Mouse (Mus musculus) olfactory bulb, adult 2 months (tissue): ENCODE measurements around the gene Plet1. TPM values are rescaled to one million over a fixed set of nuclear protein-coding genes. Genes with fewer than 3 reads are reported as not detected.

Experiments
- H3K27ac ChIP-seq: fragments of 200-500 bp; 2 replicates; pipeline ENCODE4 v1.5.1; 2012; ENCODE audit warnings: low read depth, low read length; ENCODE audit not compliant: insufficient read depth
- H3K4me1 ChIP-seq: fragments of 200-500 bp; 2 replicates; pipeline ENCODE4 v1.6.1; 2012; ENCODE audit warnings: low read length; ENCODE audit not compliant: control insufficient read depth, insufficient read depth
- H3K4me3 ChIP-seq: fragments of 200-500 bp; 2 replicates; pipeline ENCODE4 v1.5.1; 2012; ENCODE audit warnings: mild to moderate bottlenecking, low read depth, low read length, moderate library complexity; ENCODE audit not compliant: insufficient read depth
- CTCF ChIP-seq: fragments of 200-500 bp; IDR thresholded peaks from 2 replicates; pipeline ENCODE4 v1.5.1; 2012; ENCODE audit warnings: low read depth, mild to moderate bottlenecking, low read length, moderate library complexity; ENCODE audit not compliant: insufficient read depth
- POLR2A ChIP-seq: fragments of 200-500 bp; IDR thresholded peaks from 2 replicates; pipeline ENCODE4 v1.6.1; 2012; ENCODE audit warnings: mild to moderate bottlenecking, low read depth, low read length, moderate library complexity; ENCODE audit not compliant: insufficient read depth
- WGBS: fragments of 180-500 bp; shearing (Covaris S2); methylation state at CpG from one replicate; pipeline ENCODE4 v1.1.7; 2018; 5-methylcytosine and 5-hydroxymethylcytosine counted together
- polyA plus RNA-seq: library from polyadenylated mRNA; stranded (reverse); fragments of >200 nt; gene quantifications from 2 replicates; pipeline ENCODE4 v1.2.4, GENCODE M21; 2012; ENCODE audit warnings: low replicate concordance; ENCODE audit not compliant: missing spikeins, insufficient read depth, insufficient read length

Plet1 gene
- polyA plus RNA-seq, 1 experiment, result not detected

- no peaks in the 10 kb centered on the region for H3K4me1 ChIP-seq
- TF ChIP-seq CTCF, result no peak
- TF ChIP-seq POLR2A, result no peak
- 24% methylated on average over 7 of the region's 7 CpGs for WGBS
- H3K27ac ChIP-seq, result no peak overlapping the region
- no peak overlapping the region for H3K4me3 ChIP-seq
Observed at GRCm38 (mm10) chr9:50540170-50540569, 45.8 kb downstream of the Plet1 start.

- 85% methylated on average over 9 of the region's 9 CpGs for WGBS
- H3K27ac ChIP-seq, result no peak overlapping the region
- H3K4me1 ChIP-seq, result no peaks in the 10 kb centered on the region
- TF ChIP-seq CTCF, result no peak
- TF ChIP-seq POLR2A, result no peak
- no peak overlapping the region for H3K4me3 ChIP-seq
Observed at GRCm38 (mm10) chr9:50542401-50542800, 48.1 kb downstream of the Plet1 start.

- 71% methylated on average over 5 of the region's 5 CpGs for WGBS
- Histone ChIP-seq H3K27ac (no peak overlapping the region), H3K4me3 (no peak overlapping the region), H3K4me1 (no peaks in the 10 kb centered on the region)
- TF ChIP-seq POLR2A (no peak), CTCF (no peak)
Observed at GRCm38 (mm10) chr9:50547859-50548478, 53.6 kb downstream of the Plet1 start.

GRCm38 (mm10) chr9:50548936-50549335 lies 54.6 kb downstream of the Plet1 start:
- Histone ChIP-seq H3K4me3 (no peak overlapping the region), H3K27ac (no peak overlapping the region), H3K4me1 (no peaks in the 10 kb centered on the region)
- WGBS, result 88% methylated on average over 4 of the region's 4 CpGs
- TF ChIP-seq CTCF (no peak), POLR2A (no peak)

GRCm38 (mm10) chr9:50552206-50552605 lies 57.9 kb downstream of the Plet1 start:
- 84% methylated on average over 5 of the region's 5 CpGs for WGBS
- Histone ChIP-seq H3K4me3 (no peak overlapping the region), H3K4me1 (no peaks in the 10 kb centered on the region), H3K27ac (no peak overlapping the region)
- no peak for TF ChIP-seq POLR2A
- TF ChIP-seq CTCF, result no peak

GRCm38 (mm10) chr9:50553547-50553946 lies 59.2 kb downstream of the Plet1 start:
- WGBS, result 88% methylated on average over 2 of the region's 2 CpGs
- no peak overlapping the region for H3K27ac ChIP-seq

GRCm38 (mm10) chr9:50554241-50555093 lies 60.1 kb downstream of the Plet1 start, which contains the start of gene Il18:
TSS of gene Il18 (plus strand) at chr9:50554827.
- WGBS, result 11% methylated on average over 12 of the region's 12 CpGs
- TF ChIP-seq POLR2A (0 out of 2 replicates have a peak, but pooled peaks have one; percentile 29), CTCF (no peak)
- peak within 1 kb of the TSS; percentile 63 for H3K27ac ChIP-seq
- H3K4me3 ChIP-seq, result peak within 1 kb of the TSS; percentile 41
- H3K4me1 ChIP-seq, result no peaks in the 10 kb centered on the region

More at GRCm38 (mm10) chr9:50553547-50553946, 59.2 kb downstream of the Plet1 start:
- no peak overlapping the region for H3K4me3 ChIP-seq
- no peaks in the 10 kb centered on the region for H3K4me1 ChIP-seq
- TF ChIP-seq POLR2A (no peak), CTCF (no peak)

GRCm38 (mm10) chr9:50555094-50555446 lies 60.7 kb downstream of the Plet1 start, which contains the start of gene Bco2:
TSS of gene Bco2 (minus strand) at chr9:50555181.
- H3K4me1 ChIP-seq, result no peaks in the 10 kb centered on the region
- WGBS, result 9% methylated on average over 2 of the region's 2 CpGs
- TF ChIP-seq POLR2A (no peak), CTCF (no peak)
- peak within 1 kb of the TSS; percentile 63 for H3K27ac ChIP-seq
- peak within 1 kb of the TSS; percentile 41 for H3K4me3 ChIP-seq

Other genes starting within 250 kb of the Plet1 start
- not detected in 2 replicates for gene Rpl10-ps3, start 149.6 kb upstream of the Plet1 start, polyA plus RNA-seq
- not detected in 2 replicates for gene Pts, start 34.2 kb downstream of the Plet1 start, polyA plus RNA-seq
- gene Il18, start 60.3 kb downstream of the Plet1 start, polyA plus RNA-seq, result not detected in 2 replicates
- gene Bco2, start 60.7 kb downstream of the Plet1 start, polyA plus RNA-seq, result not detected in 2 replicates
- gene Tex12, start 66.8 kb downstream of the Plet1 start, polyA plus RNA-seq, result not detected in 2 replicates
- not detected in 2 replicates for gene Sdhd, start 109.3 kb downstream of the Plet1 start, polyA plus RNA-seq
- gene Timm8b, start 109.4 kb downstream of the Plet1 start, polyA plus RNA-seq, result not detected in 2 replicates
- not detected in 2 replicates for gene Pih1d2, start 122.8 kb downstream of the Plet1 start, polyA plus RNA-seq
- gene Nkapd1, start 122.9 kb downstream of the Plet1 start, polyA plus RNA-seq, result not detected in 2 replicates
- gene Dlat, start 165.3 kb downstream of the Plet1 start, polyA plus RNA-seq, result not detected in 2 replicates
- gene Dixdc1, start 245.0 kb downstream of the Plet1 start, polyA plus RNA-seq, result not detected in 2 replicates